Mouse (Mus musculus): Measurements from ENCODE around the gene Mxi1. TPM values are rescaled to one million over a fixed set of nuclear protein-coding genes. Genes with fewer than 3 reads are reported as not detected.
A peak's percentile ranks its signal among the peaks of the same experiment; 100 is the strongest.

Gene Mxi1
- total and polyA plus RNA-seq, 2 experiments from 2014 or later = 48.4 to 48.9 TPM

DNA sequence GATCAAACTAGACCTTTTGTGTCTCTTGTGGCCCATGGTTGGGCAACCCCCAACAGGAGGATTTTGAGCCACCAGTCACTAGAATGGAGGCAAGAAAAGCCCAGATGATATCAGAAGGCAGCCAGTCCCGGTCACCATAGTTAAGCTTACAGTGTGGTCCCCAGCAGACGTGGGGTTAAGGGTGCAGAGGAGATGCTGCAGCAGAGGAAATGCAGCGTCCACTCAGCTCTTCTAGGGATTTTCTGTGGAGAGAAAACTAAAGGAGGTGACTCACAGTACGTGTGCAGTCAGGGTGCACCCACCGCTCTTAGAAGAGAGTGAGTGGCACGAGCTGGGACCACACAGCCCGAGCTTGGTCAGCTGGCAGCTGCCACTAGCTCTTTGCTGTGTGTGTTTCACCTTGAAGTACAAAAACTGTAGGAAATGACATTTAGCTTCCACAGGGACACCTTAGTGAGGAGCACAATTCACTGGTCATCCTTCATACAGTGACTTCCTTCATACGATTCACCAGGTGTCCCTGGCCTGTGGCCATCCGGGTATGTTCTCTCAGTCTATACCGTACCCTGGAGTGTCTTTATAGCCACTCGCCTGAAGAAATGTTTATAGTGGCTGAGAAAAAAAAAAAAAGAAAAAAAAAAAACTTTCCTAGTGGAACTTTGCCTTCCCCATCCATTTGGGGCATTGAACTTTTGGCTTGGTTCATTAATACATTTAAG, 55.9 kb downstream of the Mxi1 start:
- Histone ChIP-seq H3K4me2 (ENCODE audit: low read depth) (no peak overlapping the region), H3K9me3 (ENCODE audit: low read length) (no peaks in the 10 kb centered on the region), H3K27ac (ENCODE audit: low read depth, low read length) (no peak overlapping the region; the same call in 1 of the 2 replicates), H3K36me3 (ENCODE audit: insufficient read depth) (no peaks in the 10 kb centered on the region; the same call in 1 of the 2 replicates), H3K4me3 (ENCODE audit: low read depth, low read length) (no peak overlapping the region), H3K4me1 (ENCODE audit: insufficient read depth) (no peaks in the 10 kb centered on the region), H3K9ac (no peak overlapping the region), H3K27me3 (ENCODE audit: insufficient read depth, low read length) (no peaks in the 10 kb centered on the region)
- DNase-seq (no peak), ATAC-seq (no peak)
- no peak for TF ChIP-seq CTCF (IDR thresholded peaks at IDR 0.05; ENCODE audit: low read depth)
- 73% methylated on average over 11 of the region's 11 CpGs for WGBS

DNA sequence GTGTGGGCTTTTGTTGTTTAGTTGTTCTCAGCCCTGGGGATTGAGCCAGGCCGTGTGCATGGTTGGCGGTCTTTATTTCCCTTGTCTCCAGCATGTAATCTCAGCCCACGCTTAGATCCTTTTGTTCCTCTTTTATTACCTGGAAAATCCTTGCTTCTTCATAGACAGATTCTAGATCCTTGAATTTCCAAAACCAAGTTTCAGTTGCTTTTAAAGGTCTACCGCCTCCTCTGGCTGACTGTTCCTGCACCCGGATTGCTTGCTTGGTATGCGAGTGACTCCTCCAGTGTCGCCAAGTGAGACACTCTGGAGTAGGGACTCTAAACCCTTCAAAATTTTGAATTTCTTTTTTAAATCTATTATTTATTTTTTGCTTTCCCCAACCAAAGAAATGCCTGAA, 56.6 kb downstream of the Mxi1 start:
- 73% methylated on average over 7 of the region's 7 CpGs for WGBS
- TF ChIP-seq CTCF (IDR thresholded peaks at IDR 0.05; ENCODE audit: low read depth) = no peak
- no peak for DNase-seq

DNA sequence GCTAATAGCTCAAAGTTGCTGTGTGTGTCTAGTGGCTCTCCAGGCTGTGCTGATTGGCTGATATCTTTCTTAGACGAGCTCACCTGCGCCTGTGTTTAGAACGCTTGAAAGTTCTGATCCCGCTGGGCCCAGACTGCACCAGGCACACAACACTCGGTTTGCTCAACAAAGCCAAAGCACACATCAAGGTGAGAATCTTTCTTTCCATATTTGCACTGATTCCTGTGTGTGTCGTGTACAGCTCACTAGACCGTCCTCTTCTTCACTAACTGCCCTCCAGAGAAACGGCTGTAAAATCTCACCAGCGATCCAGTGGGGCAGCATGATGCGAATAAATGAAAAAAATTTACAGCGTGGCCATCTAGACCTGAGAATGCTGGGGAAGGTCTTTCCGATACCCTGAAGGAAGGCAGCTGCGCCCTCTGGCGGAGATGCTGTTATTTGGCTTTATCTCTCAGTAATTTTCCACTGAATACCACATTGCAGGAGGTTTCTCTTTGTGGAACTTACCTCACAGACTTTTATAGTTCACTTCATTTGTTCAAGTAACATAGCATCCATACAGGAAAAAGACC, 59.2 kb downstream of the Mxi1 start:
- ATAC-seq = peak; percentile 65
- 34% methylated on average over 14 of the region's 14 CpGs for WGBS
- no peak overlapping the region for H3K9ac ChIP-seq

More for the DNA sequence above, 56.6 kb downstream of the Mxi1 start:
- no peak overlapping the region for H3K4me3 ChIP-seq (ENCODE audit: low read depth, low read length)
- no peaks in the 10 kb centered on the region for H3K4me1 ChIP-seq (ENCODE audit: insufficient read depth)
- ATAC-seq = no peak
- no peak overlapping the region for H3K27ac ChIP-seq (ENCODE audit: low read depth, low read length)
- H3K4me2 ChIP-seq (ENCODE audit: low read depth) = no peak overlapping the region
- no peak overlapping the region for H3K9ac ChIP-seq
- H3K36me3 ChIP-seq (ENCODE audit: insufficient read depth) = peaks cover 5% of the 10 kb centered on the region; the same call in 1 of the 2 replicates
- no peaks in the 10 kb centered on the region for H3K27me3 ChIP-seq (ENCODE audit: insufficient read depth, low read length)
- H3K9me3 ChIP-seq (ENCODE audit: low read length) = no peaks in the 10 kb centered on the region

DNA sequence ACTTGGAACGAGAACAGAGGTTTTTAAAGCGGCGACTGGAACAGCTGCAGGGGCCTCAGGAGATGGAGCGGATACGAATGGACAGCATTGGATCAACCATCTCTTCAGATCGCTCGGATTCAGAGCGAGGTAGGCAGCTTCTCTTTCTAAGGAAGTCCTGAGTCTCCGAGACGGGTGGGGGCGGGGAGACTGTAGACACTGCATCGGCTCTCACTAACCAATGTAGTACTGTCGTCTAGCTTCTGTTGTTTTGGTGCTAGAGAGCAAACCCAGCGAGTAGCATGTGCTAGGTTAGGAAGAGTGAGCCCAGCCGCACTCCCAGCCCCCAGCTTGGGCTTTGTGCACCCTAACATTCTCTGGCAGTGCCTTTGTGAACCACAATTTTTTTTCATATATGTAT, 59.9 kb downstream of the Mxi1 start:
- H3K4me2 ChIP-seq (ENCODE audit: low read depth) = no peak overlapping the region
- no peak for TF ChIP-seq CTCF (IDR thresholded peaks at IDR 0.05; ENCODE audit: low read depth)
- no peaks in the 10 kb centered on the region for H3K9me3 ChIP-seq (ENCODE audit: low read length)
- no peak overlapping the region for H3K4me3 ChIP-seq (ENCODE audit: low read depth, low read length)
- 79% methylated on average over 15 of the region's 15 CpGs for WGBS
- ATAC-seq (no peak), DNase-seq (no peak)
- H3K27me3 ChIP-seq (ENCODE audit: insufficient read depth, low read length) = no peaks in the 10 kb centered on the region
- no peak overlapping the region for H3K27ac ChIP-seq (ENCODE audit: low read depth, low read length)
- H3K9ac ChIP-seq = no peak overlapping the region
- no peaks in the 10 kb centered on the region for H3K4me1 ChIP-seq (ENCODE audit: insufficient read depth)
- peaks cover 16% of the 10 kb centered on the region for H3K36me3 ChIP-seq (ENCODE audit: insufficient read depth)

More for the DNA sequence above, 59.2 kb downstream of the Mxi1 start:
- no peaks in the 10 kb centered on the region for H3K4me1 ChIP-seq (ENCODE audit: insufficient read depth)
- peaks cover 10% of the 10 kb centered on the region for H3K36me3 ChIP-seq (ENCODE audit: insufficient read depth)
- no peak overlapping the region for H3K4me2 ChIP-seq (ENCODE audit: low read depth)
- H3K9me3 ChIP-seq (ENCODE audit: low read length) = no peaks in the 10 kb centered on the region
- H3K27me3 ChIP-seq (ENCODE audit: insufficient read depth, low read length) = no peaks in the 10 kb centered on the region
- H3K4me3 ChIP-seq (ENCODE audit: low read depth, low read length) = no peak overlapping the region
- peak; percentile 90 for DNase-seq
- TF ChIP-seq CTCF (IDR thresholded peaks at IDR 0.05; ENCODE audit: low read depth) = peak; percentile 89
- H3K27ac ChIP-seq (ENCODE audit: low read depth, low read length) = no peak overlapping the region

DNA sequence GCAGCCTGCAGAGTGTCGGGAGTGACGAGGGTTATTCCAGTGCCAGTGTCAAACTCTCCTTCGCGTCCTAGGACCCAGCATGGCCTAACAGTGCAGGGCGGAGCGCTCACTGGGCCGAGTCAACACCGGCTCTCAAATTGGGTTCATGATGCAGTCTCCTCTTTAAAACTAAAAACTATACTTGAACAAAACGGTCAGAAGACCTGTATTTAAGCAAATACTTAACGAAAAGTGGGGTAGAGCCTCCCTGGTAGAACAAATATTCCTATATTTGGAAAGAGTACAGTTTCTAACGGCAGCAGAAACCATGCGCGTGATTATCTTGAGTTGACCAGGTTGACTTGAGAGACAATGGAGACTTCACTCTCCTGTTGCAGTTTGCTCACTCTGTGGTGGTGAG, 61.3 kb downstream of the Mxi1 start, which contains the start of gene Gm10197:
Gene Gm10197, minus strand, starts transcription at position 101 of the 400 bp plus-strand sequence.
- no peak for DNase-seq
- no peak within 1 kb of the TSS for H3K4me2 ChIP-seq (ENCODE audit: low read depth)
- no peak for ATAC-seq
- H3K4me1 ChIP-seq (ENCODE audit: insufficient read depth) = no peaks in the 10 kb centered on the region
- no peak within 1 kb of the TSS for H3K27ac ChIP-seq (ENCODE audit: low read depth, low read length)
- 93% methylated on average over 13 of the region's 13 CpGs for WGBS
- no peak within 1 kb of the TSS for H3K4me3 ChIP-seq (ENCODE audit: low read depth, low read length)
- no peaks in the 10 kb centered on the region for H3K27me3 ChIP-seq (ENCODE audit: insufficient read depth, low read length)
- H3K36me3 ChIP-seq (ENCODE audit: insufficient read depth) = peaks cover 18% of the 10 kb centered on the region
- H3K9me3 ChIP-seq (ENCODE audit: low read length) = no peaks in the 10 kb centered on the region
- TF ChIP-seq CTCF (IDR thresholded peaks at IDR 0.05; ENCODE audit: low read depth) = no peak
- H3K9ac ChIP-seq = no peak within 1 kb of the TSS

DNA sequence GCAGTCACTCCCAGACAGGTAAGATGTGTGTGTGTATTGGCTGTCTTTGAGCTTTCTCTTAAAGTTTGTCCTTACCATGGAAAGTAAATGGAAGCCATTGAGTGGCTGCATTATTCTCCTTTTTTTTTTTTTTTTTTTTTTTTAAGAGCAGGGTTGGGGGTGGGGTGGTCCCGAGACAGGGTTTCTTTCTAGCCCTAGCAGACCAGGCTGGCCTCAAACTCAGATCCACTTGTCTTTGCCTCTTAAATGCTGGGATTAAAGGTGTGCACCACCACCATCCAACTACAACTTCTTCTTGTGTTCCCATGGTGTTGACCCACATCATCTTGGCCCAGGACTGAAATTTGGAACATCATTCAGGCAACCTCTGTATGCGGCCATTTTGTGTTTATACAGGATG, 63.3 kb downstream of the Mxi1 start:
- 87% methylated on average over 2 of the region's 2 CpGs for WGBS
- Histone ChIP-seq H3K9me3 (ENCODE audit: low read length) (no peaks in the 10 kb centered on the region), H3K4me3 (ENCODE audit: low read depth, low read length) (no peak overlapping the region), H3K27ac (ENCODE audit: low read depth, low read length) (no peak overlapping the region), H3K9ac (no peak overlapping the region), H3K4me1 (ENCODE audit: insufficient read depth) (no peaks in the 10 kb centered on the region), H3K4me2 (ENCODE audit: low read depth) (no peak overlapping the region), H3K36me3 (ENCODE audit: insufficient read depth) (peaks cover 25% of the 10 kb centered on the region), H3K27me3 (ENCODE audit: insufficient read depth, low read length) (no peaks in the 10 kb centered on the region)
- DNase-seq = no peak
- TF ChIP-seq CTCF (IDR thresholded peaks at IDR 0.05; ENCODE audit: low read depth) = no peak
- no peak for ATAC-seq

DNA sequence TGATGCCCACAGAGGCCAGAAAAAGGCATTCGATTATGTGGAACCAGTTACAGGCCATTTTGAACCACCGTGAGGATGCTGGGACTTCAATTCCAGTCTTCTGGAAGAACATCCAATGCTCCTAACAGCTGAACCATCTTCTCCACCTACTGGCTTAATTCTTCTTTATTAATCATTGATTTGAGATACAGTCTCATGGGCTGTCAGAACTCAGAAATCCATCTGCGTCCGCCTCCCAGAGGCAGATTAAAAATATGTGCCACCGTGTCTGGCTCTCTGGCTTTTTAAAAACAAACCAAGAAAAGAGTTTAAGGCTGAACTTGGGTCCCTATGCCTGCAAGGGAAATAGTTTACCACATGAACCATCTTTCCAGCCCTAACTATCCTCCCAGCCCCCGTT, 65.0 kb downstream of the Mxi1 start:
- TF ChIP-seq CTCF (IDR thresholded peaks at IDR 0.05; ENCODE audit: low read depth) = no peak
- Histone ChIP-seq H3K27ac (ENCODE audit: low read depth, low read length) (no peak overlapping the region), H3K27me3 (ENCODE audit: insufficient read depth, low read length) (no peaks in the 10 kb centered on the region), H3K36me3 (ENCODE audit: insufficient read depth) (peaks cover 34% of the 10 kb centered on the region), H3K9ac (no peak overlapping the region), H3K4me1 (ENCODE audit: insufficient read depth) (no peaks in the 10 kb centered on the region), H3K4me3 (ENCODE audit: low read depth, low read length) (no peak overlapping the region), H3K4me2 (ENCODE audit: low read depth) (no peak overlapping the region), H3K9me3 (ENCODE audit: low read length) (no peaks in the 10 kb centered on the region)
- 94% methylated on average over 6 of the region's 6 CpGs for WGBS
- no peak for ATAC-seq
- DNase-seq = no peak

Measured in forebrain, postnatal 0 days (tissue).